Mouse (Mus musculus) testis, postnatal 14 days (tissue): ENCODE data around the gene Kif22.

Experiments used
- DNase-seq: peaks from one replicate; pipeline ENCODE4 v3.0.0; 2021; ENCODE audit warnings: low spot score

Kif22 gene

DNA sequence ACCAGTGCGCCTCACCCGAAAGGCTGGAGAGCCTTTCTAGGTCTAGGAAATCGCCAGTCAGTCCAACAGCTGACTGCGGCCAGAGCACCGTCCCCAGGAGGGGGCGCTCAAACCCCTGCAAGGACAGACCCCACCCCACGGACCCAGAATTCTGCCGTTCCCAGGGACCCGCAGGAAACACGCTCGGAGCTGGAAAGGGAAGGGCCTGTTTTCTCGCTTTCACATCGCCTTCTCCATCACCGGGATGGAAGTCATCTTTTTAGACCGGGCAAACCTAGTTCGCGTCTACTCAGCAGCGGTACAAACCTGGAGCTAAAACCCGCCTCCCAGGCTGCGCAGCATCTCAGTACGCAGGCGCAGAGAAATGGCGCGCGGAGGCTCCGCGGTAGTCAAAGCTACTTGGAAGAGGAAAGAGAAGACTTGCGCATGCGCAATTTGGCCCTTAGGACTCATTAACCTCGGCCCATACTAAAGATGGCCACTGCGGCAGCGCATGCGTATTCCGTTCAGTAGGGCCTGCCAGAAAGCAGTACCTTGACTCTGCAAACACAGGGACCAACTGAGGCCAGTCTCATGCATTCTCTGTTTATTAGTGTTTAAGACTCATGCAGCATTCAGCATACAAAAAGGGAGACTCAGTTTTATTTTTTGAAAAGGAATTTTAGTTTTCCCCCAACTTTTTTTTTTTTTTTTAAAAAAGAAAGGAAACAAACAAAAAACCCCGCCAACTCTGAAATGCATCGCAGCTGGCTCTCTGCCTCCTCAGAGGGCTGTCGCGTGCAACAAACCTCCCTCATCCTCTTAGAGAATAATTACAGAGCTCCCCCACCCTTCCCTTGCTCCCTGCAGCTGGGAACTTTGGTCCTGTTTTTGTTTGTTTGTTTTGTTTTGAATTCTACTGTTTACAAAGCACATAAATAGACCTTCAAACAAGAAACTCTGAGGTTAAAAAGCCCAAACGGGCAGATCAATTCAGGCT, 25.0 kb downstream of the Kif22 start, which contains the start of gene Pagr1a:
Pagr1a (minus strand) TSS at position 382 of the 979 bp plus-strand sequence.
- DNase-seq = peak; percentile 98

- DNase-seq = no peak
Observed at GRCm38 (mm10) chr7:127016486-127016938, 25.8 kb downstream of the Kif22 start.

GRCm38 (mm10) chr7:127016481-127016485, 26.0 kb downstream of the Kif22 start, which contains the start of gene Pagr1b:
Gene Pagr1b, minus strand, starts transcription at chr7:127016484.
- DNase-seq = no peak

GRCm38 (mm10) chr7:127016081-127016480, 26.2 kb downstream of the Kif22 start:
- DNase-seq = peak; percentile 47

DNA sequence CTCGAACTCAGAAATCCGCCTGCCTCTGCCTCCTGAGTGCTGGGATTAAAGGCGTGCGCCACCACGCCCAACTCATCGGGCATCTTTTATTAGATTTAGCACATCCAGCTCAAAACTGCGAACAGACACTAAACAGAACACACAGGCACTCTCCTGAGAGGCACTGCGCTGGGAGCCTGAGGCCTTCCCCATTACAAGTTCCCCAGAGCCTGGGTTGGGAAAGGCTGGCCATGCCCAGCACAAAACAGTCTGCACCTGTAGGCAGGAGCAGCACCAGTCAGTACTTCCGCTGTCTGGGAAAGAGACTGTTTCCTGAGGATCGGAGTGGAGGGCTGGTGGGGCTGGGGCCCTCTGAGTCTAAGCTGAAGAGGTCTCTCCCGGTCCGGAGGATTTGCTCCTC, 27.3 kb downstream of the Kif22 start:
- no peak for DNase-seq

GRCm38 (mm10) chr7:127014320-127014719, 28.0 kb downstream of the Kif22 start, which contains the start of gene Mvp:
Gene Mvp, minus strand, starts transcription at chr7:127014621.
- DNase-seq = no peak

DNA sequence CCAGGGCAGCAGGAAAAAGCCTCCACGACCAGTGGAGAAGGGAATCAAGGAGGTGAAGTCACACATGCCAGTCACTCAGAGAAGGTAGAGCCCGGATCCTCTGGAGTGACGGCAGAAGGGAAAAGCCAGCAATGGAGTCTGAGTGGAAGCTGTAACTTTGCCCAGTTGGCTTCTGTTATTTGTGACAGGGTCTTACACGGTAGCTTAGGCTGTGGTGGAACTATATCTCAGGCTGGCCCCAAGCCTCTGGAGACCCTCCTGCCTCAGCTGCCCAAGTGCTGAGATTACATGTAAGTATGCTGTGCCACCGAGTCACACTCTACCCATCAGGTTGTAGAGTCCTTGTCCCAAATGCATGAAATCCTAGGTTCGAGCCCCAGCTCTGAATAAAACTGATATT, 28.9 kb downstream of the Kif22 start:
- no peak for DNase-seq

GRCm38 (mm10) chr7:127012845-127013244, 29.4 kb downstream of the Kif22 start:
- DNase-seq = no peak

DNA sequence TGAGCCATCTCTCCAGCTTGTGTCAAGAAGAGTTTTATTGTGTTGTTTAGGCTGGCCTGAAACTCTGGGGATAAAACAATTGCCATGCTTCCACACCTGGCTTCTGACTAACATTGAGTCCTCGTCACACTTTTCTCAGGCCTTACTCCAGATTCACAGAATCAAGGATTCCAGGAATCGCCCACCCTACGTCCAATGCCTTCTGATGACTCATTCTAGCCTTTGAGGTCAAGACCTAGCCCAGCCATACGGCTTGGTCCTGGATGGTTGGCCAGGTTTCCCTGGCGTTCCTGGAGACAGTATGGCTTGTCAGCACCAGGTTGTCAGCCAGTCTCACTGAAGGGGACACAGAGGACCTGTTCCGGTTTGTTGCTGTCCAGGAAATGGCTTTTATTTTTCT, 29.9 kb downstream of the Kif22 start:
- DNase-seq = no peak

DNA sequence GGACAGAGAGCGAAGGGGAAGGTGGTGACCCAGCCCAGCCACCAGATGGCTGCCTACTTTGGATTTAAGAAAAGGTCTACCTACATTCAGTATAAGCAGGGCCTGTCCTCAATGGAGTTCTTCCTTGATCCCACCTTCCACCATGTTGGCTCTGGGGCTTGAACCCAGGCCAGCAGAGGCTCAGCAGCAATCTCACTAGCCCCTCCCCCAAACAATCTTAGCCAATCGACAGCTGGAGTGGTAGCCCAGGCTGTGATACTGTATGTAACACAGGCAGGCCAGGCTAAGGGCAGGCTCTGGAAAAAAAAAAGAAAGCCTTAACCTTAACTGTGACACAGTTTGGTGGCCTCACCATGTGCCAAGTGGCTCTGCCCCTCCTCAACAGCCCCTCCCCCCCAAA, 30.6 kb downstream of the Kif22 start:
- DNase-seq = no peak

GRCm38 (mm10) chr7:127011051-127011450, 31.2 kb downstream of the Kif22 start:
- no peak for DNase-seq

DNA sequence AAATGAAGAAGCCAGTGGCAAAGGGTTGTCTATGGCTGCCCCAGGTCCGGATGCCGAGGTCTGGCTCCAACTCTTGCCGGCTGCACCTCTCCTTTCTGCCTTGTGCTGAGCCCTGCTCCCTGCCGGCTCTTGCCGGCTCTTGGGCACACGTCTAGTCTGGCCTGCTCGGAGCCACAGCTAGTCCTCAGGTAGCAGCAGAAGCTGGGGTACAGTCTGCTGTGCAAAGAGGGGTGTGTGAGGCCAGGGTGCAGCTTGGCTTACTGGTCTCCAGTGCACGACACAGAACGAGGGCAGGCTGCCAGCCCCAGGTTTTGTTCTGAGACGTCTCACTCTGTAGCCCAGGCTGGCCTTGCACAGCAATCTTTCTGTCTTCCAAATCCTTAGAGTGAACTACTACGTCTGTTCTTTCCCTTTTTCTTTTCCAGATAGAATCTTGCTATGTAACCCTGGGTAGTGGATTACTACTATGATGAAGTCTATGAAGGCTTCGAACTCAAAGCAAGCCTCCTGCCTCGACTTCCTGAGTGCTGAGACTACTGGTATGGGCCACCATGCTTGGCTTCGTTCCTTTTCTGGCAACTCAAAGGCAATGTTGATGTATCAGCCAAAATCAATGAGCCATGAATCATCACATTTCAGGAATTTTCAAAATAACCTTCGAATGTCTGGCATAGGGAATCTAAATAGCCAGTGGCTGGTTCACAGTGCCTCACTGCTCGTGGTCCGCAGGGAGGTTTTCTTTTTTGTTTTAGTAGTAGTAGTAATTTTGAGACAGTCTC, 32.8 kb downstream of the Kif22 start:
- DNase-seq = no peak

DNA sequence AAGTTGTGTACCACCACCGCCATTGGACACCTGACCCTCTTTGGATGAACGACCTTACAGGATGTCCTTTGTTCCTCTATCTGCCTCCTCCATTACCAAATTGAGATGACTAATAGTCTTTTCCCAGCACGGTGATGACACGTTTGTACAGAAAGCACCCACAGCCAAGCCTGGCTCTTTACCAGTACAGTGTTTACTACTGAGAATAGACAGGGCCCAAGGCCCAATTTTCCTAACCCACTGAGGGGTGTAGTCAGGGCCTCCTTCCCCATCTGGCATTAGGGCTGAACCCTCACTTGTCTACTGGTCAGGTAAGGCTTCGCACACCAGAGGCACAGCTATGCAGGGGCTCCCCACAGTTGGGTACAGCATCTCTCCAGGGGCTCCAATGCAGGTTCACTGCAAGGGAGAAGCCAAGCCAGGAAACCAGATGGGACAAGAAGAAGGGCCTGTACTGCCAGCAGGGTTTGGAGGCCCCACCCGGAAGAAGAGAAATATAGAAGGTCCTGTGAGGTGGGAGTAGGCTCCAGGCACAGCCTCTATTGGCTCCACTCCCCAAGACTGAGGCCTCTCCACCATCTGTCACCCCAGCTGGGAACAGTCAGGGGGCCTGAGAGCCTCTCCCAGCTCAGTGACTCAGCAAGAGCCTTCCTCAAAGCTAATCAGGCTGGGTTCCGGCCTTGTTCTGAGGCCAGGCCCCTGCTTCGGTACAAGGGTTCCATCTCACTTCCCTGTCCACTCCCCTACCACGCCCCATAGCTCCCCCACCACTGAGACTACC, 33.8 kb downstream of the Kif22 start:
- DNase-seq = peak; percentile 76

DNA sequence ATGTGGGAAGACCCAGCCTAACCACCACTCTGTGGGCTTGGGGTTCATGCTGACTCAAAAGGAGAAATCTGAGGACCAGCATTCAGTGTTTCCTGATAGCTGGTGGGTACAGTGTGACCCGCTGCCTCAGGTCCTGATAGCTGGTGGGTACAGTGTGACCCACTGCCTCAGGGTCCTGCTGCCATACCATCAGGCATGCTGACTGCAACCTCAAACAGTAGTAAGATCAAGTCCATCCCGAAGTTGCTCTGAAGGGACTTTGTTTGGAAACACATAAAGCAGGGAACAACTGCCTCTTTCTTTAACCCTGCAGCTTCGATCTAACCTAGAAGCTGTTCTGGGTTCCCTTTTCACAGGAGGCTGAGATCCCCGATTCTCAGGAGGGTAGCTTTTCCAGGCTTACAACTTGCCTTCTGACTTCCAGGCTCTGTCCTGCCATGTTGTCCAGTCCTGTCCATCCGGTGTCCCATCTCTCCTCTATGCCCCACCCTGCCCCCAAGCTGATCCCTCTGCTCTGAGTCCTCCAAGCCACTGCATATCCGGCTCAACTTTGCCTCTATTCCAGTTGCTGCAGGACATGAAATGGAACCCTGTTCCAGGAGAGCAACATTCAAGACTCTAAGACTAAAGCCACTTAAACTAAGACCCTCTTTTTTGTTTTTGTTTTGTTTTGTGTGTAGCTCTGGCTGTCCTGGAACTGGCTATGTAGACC, 34.8 kb downstream of the Kif22 start:
- no peak for DNase-seq

DNA sequence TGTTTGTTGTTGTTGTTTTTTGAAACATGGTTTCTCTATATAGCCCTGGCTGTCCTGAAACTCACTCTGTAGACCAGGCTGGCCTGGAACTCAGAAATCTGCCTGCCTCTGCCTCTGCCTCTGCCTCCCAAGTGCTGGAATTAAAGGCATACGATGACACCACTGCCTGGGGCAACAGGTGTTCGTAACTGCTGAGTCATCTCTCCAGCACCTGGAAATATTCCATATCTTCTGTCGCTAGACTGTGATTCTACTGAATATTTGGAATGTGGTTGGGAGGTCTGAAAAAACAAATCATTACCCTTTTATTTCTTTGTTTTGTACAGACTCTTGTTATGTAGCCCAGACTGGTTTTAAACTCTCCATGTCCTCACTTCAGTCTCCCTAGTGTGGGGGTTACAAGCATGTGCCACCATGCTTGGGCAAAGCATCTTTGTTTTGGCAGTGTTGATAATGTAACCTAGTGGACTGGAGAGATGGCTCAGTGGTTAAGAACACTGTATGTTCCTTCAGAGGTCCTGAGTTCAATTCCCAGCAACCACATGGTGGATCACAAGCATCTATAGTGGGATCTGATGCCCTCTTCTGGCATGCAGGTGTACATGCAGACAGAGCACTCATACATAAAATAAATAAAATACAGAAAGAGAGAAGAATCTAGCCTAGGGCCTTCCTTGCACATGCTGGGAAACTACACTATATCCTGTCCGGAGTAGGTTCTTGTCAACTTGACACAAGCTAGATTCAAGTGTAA, 38.0 kb downstream of the Kif22 start:
- DNase-seq = no peak

DNA sequence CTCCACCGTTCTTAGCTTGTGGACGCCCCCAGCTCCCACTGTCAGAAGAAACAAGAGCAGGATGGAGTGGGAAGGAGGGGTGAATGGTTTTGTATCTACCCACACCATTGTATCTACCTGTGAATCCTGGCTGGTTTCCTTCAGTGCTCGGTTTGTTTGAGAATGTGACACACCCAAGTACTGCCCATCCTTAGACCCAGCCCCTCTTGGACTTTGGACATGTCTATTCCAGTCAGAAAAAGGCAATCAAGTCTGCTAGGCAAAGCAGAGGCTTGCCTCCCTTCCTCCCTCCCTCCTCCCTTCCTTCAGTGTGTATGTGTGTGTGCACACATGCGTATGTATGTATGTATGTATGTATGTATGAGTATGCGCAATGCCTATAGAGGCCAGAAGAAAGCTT, 38.7 kb downstream of the Kif22 start:
- no peak for DNase-seq

- DNase-seq = no peak
Observed at GRCm38 (mm10) chr7:126999568-126999967, 42.7 kb downstream of the Kif22 start.

DNA sequence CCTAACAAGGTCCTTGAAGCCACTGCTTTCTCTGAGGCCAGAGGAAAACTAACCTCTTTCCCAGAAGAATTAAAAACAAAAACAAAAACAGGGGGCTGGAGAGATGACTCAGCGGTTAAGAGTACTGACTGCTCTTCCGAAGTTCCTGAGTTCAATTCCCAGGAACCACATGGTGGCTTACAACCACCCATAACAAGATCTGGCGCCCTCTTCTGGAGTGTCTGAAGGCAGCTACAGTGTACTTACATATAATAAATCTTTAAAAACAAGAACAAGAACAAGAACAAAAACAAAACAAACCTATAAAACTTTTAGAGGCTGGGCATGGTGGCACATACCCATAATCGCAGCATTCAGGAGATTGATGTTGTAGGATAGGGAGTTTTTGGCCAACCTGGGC, 45.8 kb downstream of the Kif22 start:
- no peak for DNase-seq

- DNase-seq = no peak
Observed at GRCm38 (mm10) chr7:126988816-126989215, 53.5 kb downstream of the Kif22 start.

DNA sequence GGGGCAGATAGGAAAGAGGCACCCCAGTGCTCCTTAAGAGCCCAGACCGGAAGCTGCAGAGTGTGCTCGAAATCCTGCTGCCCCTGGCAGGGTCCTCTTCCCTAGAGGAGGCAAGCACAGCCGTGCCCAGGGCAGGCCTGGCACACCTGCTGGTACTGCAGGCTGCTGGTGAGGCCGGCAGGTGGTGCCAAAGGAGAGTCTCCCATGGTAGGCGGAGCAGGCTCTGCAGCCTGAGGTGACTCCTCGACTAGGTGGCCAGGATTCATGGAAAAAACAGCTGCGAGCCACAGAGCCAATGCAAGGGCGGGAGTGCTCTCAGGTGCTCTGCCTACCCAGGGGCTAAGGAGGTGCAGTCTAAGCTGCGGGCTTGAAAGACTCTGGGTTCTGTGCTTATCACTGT, 56.0 kb downstream of the Kif22 start:
- no peak for DNase-seq
